Mouse (Mus musculus): ENCODE data around the gene Col20a1. TPM values are rescaled to one million over a fixed set of nuclear protein-coding genes. Genes with fewer than 3 reads are reported as not detected.

The Col20a1 gene
- 0.37 and 0.58 TPM in 2 replicates for polyA plus RNA-seq (2012; rRNA removed)

DNA sequence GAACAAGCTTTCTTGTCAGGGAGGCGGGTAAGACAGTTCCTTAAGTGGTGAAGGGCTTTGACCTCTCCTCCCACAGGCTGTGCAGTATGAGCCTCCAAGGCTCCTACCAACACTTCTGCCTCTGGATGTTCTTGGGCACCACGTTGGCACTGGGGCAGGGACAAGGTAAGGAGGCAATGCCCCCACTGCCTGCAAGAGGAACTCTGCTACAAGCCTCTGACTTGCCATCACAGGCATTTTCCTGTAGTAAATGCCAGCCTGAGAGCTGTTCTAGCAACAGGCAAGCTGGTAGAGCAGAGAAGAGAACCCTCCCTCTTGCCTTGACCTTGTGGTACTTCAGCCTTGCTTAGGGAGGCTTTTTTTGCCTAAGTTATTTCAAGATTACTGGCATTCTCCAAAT is at the start of gene Col20a1:
Gene Col20a1, plus strand, starts transcription at position 87 of the 400 bp plus-strand sequence.

DNA sequence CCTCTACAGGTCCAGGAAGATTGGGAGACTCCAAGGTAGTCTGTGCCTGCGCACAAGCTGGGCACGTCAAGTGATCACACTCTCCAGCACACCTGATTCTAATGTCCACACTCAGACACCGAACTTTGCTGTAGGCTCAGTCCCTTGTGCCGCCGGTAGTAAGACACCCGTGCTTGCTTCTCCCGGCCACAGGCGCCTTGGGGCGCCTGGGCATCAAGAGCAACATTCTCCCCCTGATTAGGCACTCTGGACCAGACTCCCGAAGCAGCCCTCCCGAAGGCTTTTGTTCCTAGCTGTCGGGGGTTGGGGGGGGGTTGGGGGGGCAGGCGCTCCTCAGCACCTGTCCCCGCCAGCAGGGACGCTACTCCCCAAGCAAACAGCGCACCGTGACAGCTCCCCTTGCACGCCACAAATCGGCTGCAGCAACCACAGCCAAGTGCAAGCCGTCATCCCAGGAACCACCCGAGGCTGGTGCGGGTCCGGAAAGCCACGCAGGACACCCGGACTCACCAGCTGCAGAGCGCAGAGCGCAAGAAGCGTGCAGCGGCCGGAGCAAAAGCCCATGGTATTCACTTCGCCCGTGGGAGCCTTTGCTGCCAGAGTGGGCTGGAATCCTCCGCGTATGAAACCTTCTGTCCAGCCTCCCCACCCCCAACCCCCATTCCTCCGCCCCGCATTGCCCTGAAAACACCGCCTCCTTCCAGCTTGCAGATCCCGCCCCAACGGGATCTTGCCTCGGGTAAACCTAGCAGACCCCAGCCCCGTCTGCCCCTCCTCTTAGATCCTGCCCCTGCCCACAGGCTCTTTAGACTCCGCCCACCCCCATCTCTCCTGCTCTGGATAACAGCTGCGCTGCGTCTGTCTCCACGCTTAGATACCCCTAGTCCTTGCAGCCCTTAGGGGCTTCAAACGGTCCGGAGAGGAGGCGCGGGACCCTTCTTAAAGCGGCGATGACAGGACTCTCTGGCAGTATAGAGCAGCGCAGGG is 32.0 kb upstream of the Col20a1 start, which contains the start of gene Nkain4:
Gene Nkain4, minus strand, starts transcription at position 639 of the 987 bp plus-strand sequence.

DNA sequence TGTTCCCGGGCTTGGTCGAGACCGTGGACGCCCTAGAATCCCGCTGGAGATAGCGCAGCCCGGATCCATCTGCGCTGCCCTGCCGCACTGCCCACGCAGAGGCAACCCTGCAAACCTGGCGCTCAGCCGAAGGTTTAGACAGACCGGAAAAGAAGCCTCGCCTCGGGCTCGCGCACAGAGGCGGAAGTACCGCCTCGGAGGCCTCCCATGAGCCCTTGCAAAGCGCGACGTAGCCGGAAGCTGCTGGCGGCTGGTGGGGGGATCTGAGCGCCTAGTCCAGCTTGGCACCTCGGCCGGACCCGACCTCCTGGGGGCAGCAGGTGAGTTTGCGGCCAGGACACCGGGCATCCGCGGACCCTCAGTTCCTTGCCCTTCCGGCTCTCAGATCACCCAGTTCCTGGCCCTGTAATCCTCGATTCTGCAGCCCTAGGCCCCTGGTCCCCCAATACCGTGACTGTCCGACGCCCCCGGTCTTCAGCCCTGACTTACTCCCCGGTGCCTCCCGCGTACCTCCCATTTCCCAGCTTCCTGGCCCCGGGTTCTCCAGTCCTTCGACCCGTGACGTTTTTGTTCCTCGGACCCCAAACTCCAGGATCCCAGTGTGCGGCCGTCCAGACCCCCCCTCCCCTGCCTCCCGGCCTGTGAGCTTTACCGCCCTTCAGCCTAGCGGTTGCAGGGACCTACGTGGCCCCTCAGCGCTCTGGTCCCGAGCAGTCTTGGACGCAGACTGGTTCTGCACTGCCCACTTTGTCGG is 19.1 kb upstream of the Col20a1 start, which contains the start of gene Arfgap1:
Gene Arfgap1, plus strand, starts transcription at position 216 of the 754 bp plus-strand sequence.

DNA sequence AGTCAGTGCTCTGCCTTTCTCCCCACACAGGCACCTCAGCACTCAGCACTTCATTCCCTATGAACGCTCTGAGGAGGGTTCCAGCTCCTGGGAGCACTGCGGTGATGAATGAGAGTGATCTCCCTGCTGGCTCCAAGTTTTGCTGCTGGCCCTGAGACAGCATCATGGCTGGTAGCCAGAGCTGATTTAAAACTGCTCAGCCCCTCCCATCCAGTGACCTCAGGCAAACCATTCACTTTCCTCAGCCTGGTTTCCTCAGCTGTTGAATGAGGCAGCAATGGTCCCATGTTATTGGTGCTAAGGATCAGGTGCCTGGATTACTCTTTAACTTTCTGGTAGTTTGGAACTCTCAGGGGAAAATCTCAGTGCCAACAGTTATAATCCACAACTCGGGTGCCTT is 57.1 kb downstream of the Col20a1 start, which contains the start of gene Chrna4:
Gene Chrna4, minus strand, starts transcription at position 110 of the 400 bp plus-strand sequence.

Other genes with a start within 250 kb of the Col20a1 start
- gene Bhlhe23, start 209.6 kb upstream of the Col20a1 start, polyA plus RNA-seq (2012; rRNA removed), result not detected in 2 replicates
- gene Ythdf1, start 65.6 kb upstream of the Col20a1 start, polyA plus RNA-seq (2012; rRNA removed), result 16.6 and 17.1 TPM in 2 replicates
- gene Birc7, start 57.5 kb upstream of the Col20a1 start, polyA plus RNA-seq (2012; rRNA removed), result not detected in 2 replicates
- gene Nkain4, start 31.8 kb upstream of the Col20a1 start, polyA plus RNA-seq (2012; rRNA removed), result 2.0 and 2.2 TPM in 2 replicates
- gene Arfgap1, start 19.3 kb upstream of the Col20a1 start, polyA plus RNA-seq (2012; rRNA removed), result 22.9 and 24.8 TPM in 2 replicates
- gene Chrna4, start 57.0 kb downstream of the Col20a1 start, polyA plus RNA-seq (2012; rRNA removed), result 1.4 and 5.0 TPM in 2 replicates
- 0.01 and 0.02 TPM in 2 replicates for gene Kcnq2, start 148.8 kb downstream of the Col20a1 start, polyA plus RNA-seq (2012; rRNA removed)
- 0.01 TPM in 1 of 2 replicates, not detected in the other for gene Eef1a2, start 170.5 kb downstream of the Col20a1 start, polyA plus RNA-seq (2012; rRNA removed)
- 55.6 and 57.3 TPM in 2 replicates for gene Ppdpf, start 200.7 kb downstream of the Col20a1 start, polyA plus RNA-seq (2012; rRNA removed)
- 0.23 TPM in 2 replicates for gene Ptk6, start 216.3 kb downstream of the Col20a1 start, polyA plus RNA-seq (2012; rRNA removed)
- gene Srms, start 226.7 kb downstream of the Col20a1 start, polyA plus RNA-seq (2012; rRNA removed), result 0.46 and 0.74 TPM in 2 replicates
- 0.08 and 0.10 TPM in 2 replicates for gene Fndc11, start 233.5 kb downstream of the Col20a1 start, polyA plus RNA-seq (2012; rRNA removed)

Measured in liver, embryonic 18 days (tissue).